Mouse (Mus musculus): Measurements from ENCODE around the gene Abhd4.

The Abhd4 gene

GRCm38 (mm10) chr14:54284839-54285238 lies 30.9 kb downstream of the Abhd4 start, which contains the start of gene Olfr49:
Olfr49 (minus strand) TSS chr14:54284939.
- DNase-seq (ENCODE audit: low read depth): no peak

DNA sequence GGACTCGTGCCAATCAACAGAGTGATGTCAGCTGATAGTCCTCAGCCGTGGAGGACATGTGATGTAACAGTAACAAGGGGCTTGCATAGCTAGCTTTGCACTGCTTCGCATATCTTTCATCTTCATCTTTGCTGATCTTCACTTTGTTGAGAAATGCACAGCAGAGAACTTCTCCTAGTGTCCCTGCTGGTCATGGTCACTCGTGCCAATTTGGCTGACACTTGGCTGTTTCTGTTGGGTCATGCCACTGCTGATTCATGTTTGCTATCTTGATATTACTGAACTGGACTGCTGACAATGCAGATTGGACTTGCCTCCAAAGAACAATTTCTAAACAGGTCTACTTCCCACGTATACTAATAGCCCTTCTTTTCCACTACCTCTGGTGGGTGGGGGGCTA lies 46.1 kb downstream of the Abhd4 start:
- no peak for DNase-seq (ENCODE audit: low read depth)

- DNase-seq (ENCODE audit: low read depth): no peak
Measured at GRCm38 (mm10) chr14:54300676-54301075, 46.7 kb downstream of the Abhd4 start.

DNA sequence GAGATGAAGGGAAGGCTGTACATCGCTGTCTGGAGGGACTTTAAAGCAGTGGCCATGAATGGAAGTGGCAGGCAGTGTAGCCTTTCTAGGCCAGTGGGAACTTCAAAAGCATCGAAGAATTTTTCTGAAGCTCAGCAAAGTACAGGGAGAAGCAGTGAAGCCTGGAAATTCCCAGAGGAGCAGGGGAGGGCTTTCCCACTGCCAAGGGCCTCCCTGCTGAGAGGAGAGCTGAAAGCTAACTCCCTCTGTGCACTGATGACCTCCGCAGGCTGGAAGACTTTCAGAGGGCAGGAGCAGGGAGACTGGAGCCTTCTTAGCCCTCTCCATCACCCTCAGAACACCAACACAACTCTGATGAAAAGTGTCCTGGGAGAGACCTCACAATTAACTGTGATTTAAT lies 57.8 kb downstream of the Abhd4 start:
- no peak for DNase-seq (ENCODE audit: low read depth)

Data from naive thymus-derived CD4-positive, alpha-beta T cell, adult 2 months (primary cell).